Mouse (Mus musculus): Measurements from ENCODE around the gene Capn12. TPM values are rescaled to one million over a fixed set of nuclear protein-coding genes. Genes with fewer than 3 reads are reported as not detected.

The Capn12 gene
- polyA plus RNA-seq, 1 experiment from 2014 or later = 0.58 TPM

DNA sequence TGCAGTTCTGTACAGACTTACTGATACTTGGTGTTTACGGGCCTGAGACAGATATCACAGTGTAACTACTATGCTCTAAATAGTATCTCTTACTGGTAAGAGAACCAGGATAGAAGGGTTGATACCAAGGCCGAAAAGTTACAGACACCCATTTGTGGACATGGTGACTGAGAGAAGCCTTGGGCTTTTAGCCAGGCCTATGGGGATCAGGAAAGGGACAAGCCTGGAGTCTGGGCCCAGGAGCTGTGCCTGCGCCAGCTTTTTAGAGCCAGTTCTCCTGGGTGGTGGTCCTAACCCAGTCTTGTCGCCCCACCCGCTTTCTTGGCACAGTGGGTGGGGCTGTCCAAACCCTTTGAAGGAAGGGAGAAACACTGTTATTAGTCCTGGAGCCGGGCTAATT is 21.0 kb downstream of the Capn12 start:
- peaks cover 100% of the 10 kb centered on the region for H3K36me3 ChIP-seq (ENCODE audit: control insufficient read depth, insufficient read depth, low read length)
- no peaks in the 10 kb centered on the region for H3K4me1 ChIP-seq (ENCODE audit: control insufficient read depth, insufficient read depth, low read length)
- H3K9ac ChIP-seq (ENCODE audit: low read depth, low read length) = no peak overlapping the region
- no peak for DNase-seq (ENCODE audit: low spot score)
- no peaks in the 10 kb centered on the region for H3K9me3 ChIP-seq (ENCODE audit: control insufficient read depth, low read length)
- peak overlapping the region; percentile 45 for H3K27ac ChIP-seq (replicated peaks; ENCODE audit: low read depth, low read length)
- ATAC-seq (ENCODE audit: low read depth) = no peak
- 89% methylated on average over 6 of the region's 6 CpGs for WGBS
- no peaks in the 10 kb centered on the region for H3K27me3 ChIP-seq (replicated peaks; ENCODE audit: control insufficient read depth, insufficient read depth, low read length)
- no peak overlapping the region for H3K4me3 ChIP-seq (ENCODE audit: low read depth, low read length)
- H3K4me2 ChIP-seq (ENCODE audit: low read depth, low read length) = no peak overlapping the region

DNA sequence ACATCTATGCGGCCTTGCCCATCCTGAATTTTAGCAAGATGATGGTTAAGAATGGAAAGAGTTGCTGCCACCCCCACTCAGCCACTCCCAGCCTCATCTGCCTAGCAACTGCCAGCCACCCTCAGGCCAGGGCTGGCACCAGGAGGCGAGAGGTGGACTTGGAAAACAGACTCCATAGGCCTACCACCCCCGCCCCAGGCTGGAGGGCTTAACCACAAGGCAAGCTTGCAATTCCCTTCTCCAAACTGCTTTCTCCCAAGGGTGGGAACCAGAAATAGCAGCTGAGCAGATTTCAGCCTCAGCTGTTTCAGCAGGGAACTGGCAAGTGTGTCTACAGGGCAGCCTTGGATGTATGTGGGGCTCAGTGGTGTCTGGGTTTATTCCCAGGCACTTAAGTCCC is 21.6 kb downstream of the Capn12 start:
- Histone ChIP-seq H3K36me3 (ENCODE audit: control insufficient read depth, insufficient read depth, low read length) (peaks cover 100% of the 10 kb centered on the region), H3K9ac (ENCODE audit: low read depth, low read length) (no peak overlapping the region), H3K27ac (replicated peaks; ENCODE audit: low read depth, low read length) (peak overlapping the region; percentile 46), H3K4me3 (ENCODE audit: low read depth, low read length) (no peak overlapping the region), H3K4me1 (ENCODE audit: control insufficient read depth, insufficient read depth, low read length) (no peaks in the 10 kb centered on the region), H3K4me2 (ENCODE audit: low read depth, low read length) (no peak overlapping the region), H3K9me3 (ENCODE audit: control insufficient read depth, low read length) (no peaks in the 10 kb centered on the region), H3K27me3 (replicated peaks; ENCODE audit: control insufficient read depth, insufficient read depth, low read length) (no peaks in the 10 kb centered on the region)
- DNase-seq (ENCODE audit: low spot score) = peak; percentile 54
- ATAC-seq (ENCODE audit: low read depth) = peak; percentile 48; the same call in 1 of the 2 replicates
- 82% methylated on average over 3 of the region's 3 CpGs for WGBS

DNA sequence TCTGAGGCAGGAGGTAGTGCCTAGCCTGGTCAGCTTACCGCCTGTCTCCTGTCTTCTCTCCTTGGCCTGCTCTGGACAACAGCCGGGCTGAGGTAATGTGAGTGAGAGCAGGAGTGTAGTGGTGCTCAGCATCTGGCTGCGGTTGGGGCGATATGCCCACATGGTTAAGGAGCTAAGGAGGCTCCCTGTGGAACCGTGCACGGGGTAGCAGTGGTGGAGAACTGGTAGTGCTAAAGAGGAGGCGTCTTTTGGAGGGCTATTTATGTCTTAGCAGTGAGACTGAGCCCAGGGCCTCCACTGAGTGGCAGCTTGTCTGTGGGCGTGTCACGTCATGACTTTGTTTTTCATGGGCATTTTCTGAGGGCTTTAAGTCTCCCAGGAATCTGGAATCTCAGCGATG is 22.6 kb downstream of the Capn12 start:
- no peak for ATAC-seq (ENCODE audit: low read depth)
- Histone ChIP-seq H3K9me3 (ENCODE audit: control insufficient read depth, low read length) (no peaks in the 10 kb centered on the region), H3K4me3 (ENCODE audit: low read depth, low read length) (no peak overlapping the region), H3K27ac (replicated peaks; ENCODE audit: low read depth, low read length) (peak overlapping the region; percentile 46; the same call in 1 of the 2 replicates), H3K36me3 (ENCODE audit: control insufficient read depth, insufficient read depth, low read length) (peaks cover 100% of the 10 kb centered on the region), H3K4me1 (ENCODE audit: control insufficient read depth, insufficient read depth, low read length) (no peaks in the 10 kb centered on the region), H3K4me2 (ENCODE audit: low read depth, low read length) (no peak overlapping the region), H3K9ac (ENCODE audit: low read depth, low read length) (no peak overlapping the region), H3K27me3 (replicated peaks; ENCODE audit: control insufficient read depth, insufficient read depth, low read length) (no peaks in the 10 kb centered on the region)
- DNase-seq (ENCODE audit: low spot score) = peak; percentile 23
- WGBS = 81% methylated on average over 10 of the region's 10 CpGs

DNA sequence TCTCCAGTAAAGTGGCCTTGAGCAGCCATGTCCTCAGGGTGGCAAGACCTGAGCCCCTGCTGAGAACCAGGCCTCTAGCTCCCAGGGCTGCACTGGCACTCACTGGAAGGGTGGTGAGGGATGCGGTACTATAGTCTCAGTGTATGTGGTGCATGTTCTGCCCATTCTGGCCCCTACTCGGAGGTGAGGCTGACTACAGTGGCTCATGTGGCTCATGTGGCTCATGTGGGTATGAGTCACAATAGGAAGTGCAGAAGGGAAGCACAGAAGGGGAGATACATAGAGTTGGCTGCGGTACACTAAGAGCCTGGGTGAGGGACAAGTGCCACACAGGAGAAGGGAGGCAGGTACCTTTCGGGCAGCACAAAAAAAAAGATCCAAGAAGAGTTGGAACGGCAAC is 26.0 kb downstream of the Capn12 start:
- no peak overlapping the region for H3K9ac ChIP-seq (ENCODE audit: low read depth, low read length)
- H3K4me2 ChIP-seq (ENCODE audit: low read depth, low read length) = no peak overlapping the region
- no peaks in the 10 kb centered on the region for H3K27me3 ChIP-seq (replicated peaks; ENCODE audit: control insufficient read depth, insufficient read depth, low read length)
- DNase-seq (ENCODE audit: low spot score) (no peak), ATAC-seq (ENCODE audit: low read depth) (no peak)
- peaks cover 100% of the 10 kb centered on the region for H3K36me3 ChIP-seq (ENCODE audit: control insufficient read depth, insufficient read depth, low read length)
- H3K4me3 ChIP-seq (ENCODE audit: low read depth, low read length) = no peak overlapping the region
- H3K9me3 ChIP-seq (ENCODE audit: control insufficient read depth, low read length) = no peaks in the 10 kb centered on the region
- H3K4me1 ChIP-seq (ENCODE audit: control insufficient read depth, insufficient read depth, low read length) = no peaks in the 10 kb centered on the region
- H3K27ac ChIP-seq (replicated peaks; ENCODE audit: low read depth, low read length) = no peak overlapping the region
- 95% methylated on average over 5 of the region's 5 CpGs for WGBS

DNA sequence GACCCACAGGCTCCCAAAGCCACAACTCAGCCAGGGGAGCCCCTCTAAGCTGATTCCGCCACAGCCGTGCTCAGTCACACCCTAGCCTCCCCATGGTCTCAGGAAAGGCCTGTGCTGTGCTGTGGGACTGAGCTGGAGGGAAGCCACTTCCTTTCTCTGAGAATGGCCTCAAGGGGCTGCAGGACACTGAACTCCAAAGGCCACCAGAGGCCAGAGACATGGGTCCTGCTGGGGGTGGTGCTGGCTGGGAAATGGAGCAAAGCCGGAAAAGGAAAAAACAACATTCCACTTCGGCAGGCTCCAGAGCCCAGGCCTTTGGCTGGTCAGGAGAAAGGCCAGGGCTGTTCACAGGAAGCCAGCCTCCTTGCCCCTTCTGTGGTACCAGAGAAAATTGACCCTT is 30.4 kb downstream of the Capn12 start:
- WGBS = 38% methylated on average over 3 of the region's 4 CpGs
- ATAC-seq (ENCODE audit: low read depth) = no peak

DNA sequence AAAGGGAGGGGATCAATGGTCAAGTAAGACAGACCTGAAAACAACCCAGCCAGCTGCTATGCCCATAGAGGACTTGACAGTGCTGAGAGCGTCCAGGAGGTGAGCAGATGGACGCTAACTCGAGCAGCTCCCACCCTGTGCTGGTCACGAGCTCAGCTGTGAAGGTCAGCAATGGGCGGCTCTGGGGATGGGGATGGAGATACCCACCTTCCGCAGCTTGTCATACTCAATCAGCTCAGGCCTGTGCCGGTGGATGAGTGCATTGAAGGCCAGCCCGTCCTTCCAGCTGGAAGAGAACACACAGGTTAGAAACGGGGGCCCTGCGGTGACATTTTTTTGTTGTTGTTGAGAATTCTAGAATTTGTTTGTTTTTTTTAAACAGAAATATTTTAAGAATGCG is 31.9 kb downstream of the Capn12 start:
- Histone ChIP-seq H3K9ac (ENCODE audit: low read depth, low read length) (no peak overlapping the region), H3K27ac (replicated peaks; ENCODE audit: low read depth, low read length) (no peak overlapping the region), H3K4me2 (ENCODE audit: low read depth, low read length) (no peak overlapping the region), H3K27me3 (replicated peaks; ENCODE audit: control insufficient read depth, insufficient read depth, low read length) (no peaks in the 10 kb centered on the region), H3K4me3 (ENCODE audit: low read depth, low read length) (no peak overlapping the region), H3K36me3 (ENCODE audit: control insufficient read depth, insufficient read depth, low read length) (peaks cover 99% of the 10 kb centered on the region), H3K9me3 (ENCODE audit: control insufficient read depth, low read length) (no peaks in the 10 kb centered on the region), H3K4me1 (ENCODE audit: control insufficient read depth, insufficient read depth, low read length) (peaks cover 11% of the 10 kb centered on the region; the same call in 1 of the 2 replicates)
- no peak for ATAC-seq (ENCODE audit: low read depth)
- no peak for DNase-seq (ENCODE audit: low spot score)
- WGBS = 69% methylated on average over 11 of the region's 11 CpGs

More for the DNA sequence above, 30.4 kb downstream of the Capn12 start:
- H3K27ac ChIP-seq (replicated peaks; ENCODE audit: low read depth, low read length) = no peak overlapping the region; the same call in 1 of the 2 replicates
- H3K4me2 ChIP-seq (ENCODE audit: low read depth, low read length) = no peak overlapping the region
- peaks cover 100% of the 10 kb centered on the region for H3K36me3 ChIP-seq (ENCODE audit: control insufficient read depth, insufficient read depth, low read length)
- H3K9me3 ChIP-seq (ENCODE audit: control insufficient read depth, low read length) = no peaks in the 10 kb centered on the region
- no peaks in the 10 kb centered on the region for H3K27me3 ChIP-seq (replicated peaks; ENCODE audit: control insufficient read depth, insufficient read depth, low read length)
- no peak for DNase-seq (ENCODE audit: low spot score)
- H3K4me3 ChIP-seq (ENCODE audit: low read depth, low read length) = no peak overlapping the region
- no peak overlapping the region for H3K9ac ChIP-seq (ENCODE audit: low read depth, low read length)
- no peaks in the 10 kb centered on the region for H3K4me1 ChIP-seq (ENCODE audit: control insufficient read depth, insufficient read depth, low read length)

DNA sequence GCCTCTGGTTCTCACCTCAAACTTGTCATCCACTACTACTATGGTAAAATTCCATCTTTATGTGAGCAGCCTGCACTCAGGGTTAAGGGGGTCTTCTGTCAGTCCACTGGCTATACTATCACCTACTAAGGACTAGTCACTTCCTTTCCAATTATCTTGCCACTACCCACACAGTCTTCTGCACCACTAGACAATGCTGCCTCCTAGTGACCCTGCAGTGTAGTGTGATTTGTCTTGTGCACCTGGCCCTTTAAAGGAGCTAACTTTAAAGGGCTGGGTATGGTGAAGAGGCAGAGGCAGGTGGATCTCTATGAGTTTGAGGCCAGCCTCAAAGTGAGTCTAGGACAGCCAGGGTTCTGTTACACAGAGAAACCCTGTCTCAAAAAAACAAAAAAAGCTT is 35.3 kb downstream of the Capn12 start:
- H3K27me3 ChIP-seq (replicated peaks; ENCODE audit: control insufficient read depth, insufficient read depth, low read length) = no peaks in the 10 kb centered on the region
- H3K4me1 ChIP-seq (ENCODE audit: control insufficient read depth, insufficient read depth, low read length) = peaks cover 36% of the 10 kb centered on the region
- H3K4me2 ChIP-seq (ENCODE audit: low read depth, low read length) = no peak overlapping the region
- H3K27ac ChIP-seq (replicated peaks; ENCODE audit: low read depth, low read length) = 0 out of 2 replicates have a peak overlapping the region, but pooled peaks have one; percentile 81
- no peak overlapping the region for H3K9ac ChIP-seq (ENCODE audit: low read depth, low read length)
- peaks cover 80% of the 10 kb centered on the region for H3K36me3 ChIP-seq (ENCODE audit: control insufficient read depth, insufficient read depth, low read length)
- ATAC-seq (ENCODE audit: low read depth) = no peak
- no peak overlapping the region for H3K4me3 ChIP-seq (ENCODE audit: low read depth, low read length)
- H3K9me3 ChIP-seq (ENCODE audit: control insufficient read depth, low read length) = no peaks in the 10 kb centered on the region
- DNase-seq (ENCODE audit: low spot score) = no peak

DNA sequence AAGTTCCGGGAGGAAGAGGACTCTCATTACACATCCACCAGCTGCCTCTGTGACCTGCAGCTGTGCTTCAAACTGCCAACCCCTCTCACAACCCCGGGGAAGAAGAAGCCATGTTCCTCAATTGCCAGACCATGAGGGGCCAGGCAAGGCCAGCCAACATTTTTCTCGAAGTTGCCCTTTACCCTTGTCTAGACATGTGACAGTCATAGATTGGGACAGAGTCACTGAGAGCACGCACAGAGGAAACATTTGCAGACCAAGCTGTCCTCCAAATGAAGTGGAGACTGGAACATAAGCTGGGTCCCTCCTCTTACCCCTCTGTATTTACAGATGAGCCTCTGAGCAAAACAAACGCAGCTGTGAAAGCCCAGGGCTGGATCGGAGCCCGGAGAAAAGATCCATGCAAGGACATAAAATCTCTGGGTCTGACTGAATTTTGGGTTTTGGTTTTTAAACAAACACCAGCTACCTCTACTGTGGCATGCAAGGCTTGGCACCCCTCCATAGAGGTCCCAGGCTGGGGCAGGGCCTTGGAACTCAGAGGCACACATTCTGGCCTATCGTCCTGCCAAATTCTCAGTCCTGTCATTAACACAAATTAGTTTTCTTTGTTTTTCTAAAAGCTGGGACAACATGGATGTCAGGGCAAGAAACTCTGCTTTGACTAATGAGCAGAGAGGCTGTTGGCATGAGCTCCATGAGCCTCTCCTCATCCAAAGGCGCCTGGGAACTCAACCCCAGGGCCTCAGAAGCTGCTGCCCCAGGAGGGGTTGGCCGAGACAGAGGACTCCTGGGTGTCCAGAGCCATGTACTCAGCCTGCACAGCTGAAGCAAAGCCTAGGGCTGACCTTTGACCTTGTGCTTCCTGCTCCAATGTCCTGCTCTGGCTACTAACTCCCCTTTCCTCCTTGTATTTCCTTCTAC is 36.5 kb downstream of the Capn12 start:
- H3K36me3 ChIP-seq (ENCODE audit: control insufficient read depth, insufficient read depth, low read length) = peaks cover 67% of the 10 kb centered on the region

DNA sequence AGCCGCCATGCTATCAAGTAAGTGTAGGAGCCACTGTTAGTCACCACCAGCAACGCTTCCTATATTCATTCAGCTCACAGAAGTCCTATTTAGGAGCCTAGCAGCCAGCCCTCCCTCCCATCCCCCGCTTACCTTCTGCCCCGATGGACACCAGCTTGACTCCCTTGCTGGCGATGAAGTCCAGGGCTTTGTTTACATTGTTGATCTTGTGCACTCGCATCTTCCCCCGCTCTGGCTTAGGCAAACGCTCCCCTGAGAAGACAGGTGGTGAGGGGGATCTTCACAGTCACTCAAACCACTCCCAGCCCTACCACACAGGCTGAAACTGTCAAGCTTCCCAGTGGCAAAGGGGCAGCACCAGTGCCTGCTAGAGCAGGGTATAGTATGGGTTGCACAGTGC is 37.3 kb downstream of the Capn12 start:
- no peak overlapping the region for H3K4me3 ChIP-seq (ENCODE audit: low read depth, low read length)
- ATAC-seq (ENCODE audit: low read depth) = no peak
- H3K27me3 ChIP-seq (replicated peaks; ENCODE audit: control insufficient read depth, insufficient read depth, low read length) = no peaks in the 10 kb centered on the region
- H3K36me3 ChIP-seq (ENCODE audit: control insufficient read depth, insufficient read depth, low read length) = peaks cover 59% of the 10 kb centered on the region
- H3K4me2 ChIP-seq (ENCODE audit: low read depth, low read length) = no peak overlapping the region
- peak overlapping the region; percentile 81 for H3K27ac ChIP-seq (replicated peaks; ENCODE audit: low read depth, low read length)
- H3K9ac ChIP-seq (ENCODE audit: low read depth, low read length) = no peak overlapping the region
- WGBS = 57% methylated on average over 8 of the region's 8 CpGs
- DNase-seq (ENCODE audit: low spot score) = no peak
- peaks cover 45% of the 10 kb centered on the region for H3K4me1 ChIP-seq (ENCODE audit: control insufficient read depth, insufficient read depth, low read length)
- H3K9me3 ChIP-seq (ENCODE audit: control insufficient read depth, low read length) = no peaks in the 10 kb centered on the region

More for the DNA sequence above, 36.5 kb downstream of the Capn12 start:
- H3K4me3 ChIP-seq (ENCODE audit: low read depth, low read length) = no peak overlapping the region
- no peak overlapping the region for H3K4me2 ChIP-seq (ENCODE audit: low read depth, low read length)
- 48% methylated on average over 10 of the region's 10 CpGs for WGBS
- peak; percentile 88 for DNase-seq (ENCODE audit: low spot score)
- H3K4me1 ChIP-seq (ENCODE audit: control insufficient read depth, insufficient read depth, low read length) = peaks cover 37% of the 10 kb centered on the region
- no peak overlapping the region for H3K9ac ChIP-seq (ENCODE audit: low read depth, low read length)
- peak; percentile 23; the same call in 1 of the 2 replicates for ATAC-seq (ENCODE audit: low read depth)
- H3K27ac ChIP-seq (replicated peaks; ENCODE audit: low read depth, low read length) = peak overlapping the region; percentile 81
- H3K27me3 ChIP-seq (replicated peaks; ENCODE audit: control insufficient read depth, insufficient read depth, low read length) = no peaks in the 10 kb centered on the region
- H3K9me3 ChIP-seq (ENCODE audit: control insufficient read depth, low read length) = no peaks in the 10 kb centered on the region
